Mouse (Mus musculus) c-Kit-positive CD71-negative TER-119-negative erythroid progenitor cells, embryonic 14.5 days (primary cell): ENCODE data around the gene Wdr37.

Experiments
- DNase-seq: peaks from one replicate; pipeline ENCODE4 v3.0.0-alpha.2; 2013; ENCODE audit warnings: low read depth

Gene Wdr37

DNA sequence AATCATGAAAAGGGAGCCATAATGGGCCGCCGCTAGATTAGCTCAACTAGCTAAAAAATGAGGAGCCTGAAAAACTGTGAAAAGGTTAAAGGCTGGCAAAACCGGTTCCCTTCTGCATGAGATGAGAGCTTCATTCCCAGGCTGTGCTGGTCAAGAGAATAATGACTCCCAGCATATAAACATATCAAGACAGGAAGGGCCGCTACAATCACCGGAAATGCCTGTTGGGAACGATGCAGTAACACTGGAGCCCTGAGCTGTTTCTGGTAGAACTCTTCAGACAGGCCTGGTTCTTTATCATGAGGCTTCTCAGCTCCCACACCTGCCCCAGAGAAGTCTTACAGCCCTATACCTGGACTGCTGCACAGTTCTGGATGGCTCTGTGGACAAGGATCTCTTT lies 31.8 kb downstream of the Wdr37 start:
- DNase-seq, result no peak

DNA sequence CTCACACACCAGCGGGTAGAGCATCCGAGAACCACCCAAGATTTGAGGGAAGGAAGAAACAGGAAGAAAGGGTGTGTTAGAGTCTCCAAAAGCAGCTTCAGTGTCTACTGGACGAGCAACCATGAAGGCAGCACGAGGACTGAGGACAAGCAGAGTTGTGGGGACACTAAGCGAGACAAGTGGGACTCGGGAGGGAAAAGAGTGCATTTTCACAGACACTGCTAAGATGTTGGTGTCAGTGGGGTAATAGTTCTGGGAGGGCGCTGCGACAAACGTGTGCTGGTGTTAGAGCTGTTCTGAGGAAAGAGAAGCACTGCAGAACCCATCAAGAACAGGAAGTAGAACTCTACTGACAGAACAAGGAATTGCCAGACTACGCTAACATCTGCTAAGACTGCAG lies 32.6 kb downstream of the Wdr37 start:
- no peak for DNase-seq

DNA sequence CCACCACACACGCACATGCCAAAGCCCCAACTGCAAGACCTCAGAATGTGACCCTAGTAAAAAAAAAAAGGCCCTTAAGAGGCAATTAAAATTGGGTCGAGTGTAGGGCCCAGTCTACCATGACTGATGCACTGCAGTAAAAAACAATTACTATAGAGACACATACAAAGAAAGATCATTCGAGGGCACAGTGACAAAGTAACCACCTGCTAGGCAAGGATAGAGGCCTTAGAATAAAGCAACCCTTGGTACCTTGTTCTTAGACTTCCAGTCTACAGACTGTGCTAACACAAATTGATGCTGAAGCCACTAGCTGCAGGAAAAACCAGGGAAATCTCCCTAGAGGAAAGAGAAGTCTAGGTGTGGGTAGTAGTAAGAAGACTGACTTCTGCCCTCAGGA lies 33.3 kb downstream of the Wdr37 start:
- no peak for DNase-seq

DNA sequence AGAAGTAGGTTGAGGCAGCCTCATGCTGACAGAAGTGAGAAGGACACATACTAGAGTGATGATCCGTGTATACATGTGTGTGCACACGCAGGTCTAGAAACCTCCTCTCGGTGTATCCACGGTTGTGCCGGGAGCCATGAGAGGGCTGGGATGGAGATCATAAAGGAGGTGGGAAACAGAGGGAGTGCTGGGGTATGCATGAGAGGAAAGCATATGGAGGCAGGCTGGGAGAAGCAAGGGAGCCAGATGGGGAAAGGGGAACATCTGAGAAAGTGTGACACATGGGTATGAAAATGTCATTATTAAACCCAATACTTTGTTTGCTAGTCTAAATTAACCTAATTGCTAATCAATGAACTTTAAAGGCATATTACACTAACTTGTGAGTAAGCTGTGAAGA lies 37.1 kb downstream of the Wdr37 start:
- DNase-seq, result no peak

DNA sequence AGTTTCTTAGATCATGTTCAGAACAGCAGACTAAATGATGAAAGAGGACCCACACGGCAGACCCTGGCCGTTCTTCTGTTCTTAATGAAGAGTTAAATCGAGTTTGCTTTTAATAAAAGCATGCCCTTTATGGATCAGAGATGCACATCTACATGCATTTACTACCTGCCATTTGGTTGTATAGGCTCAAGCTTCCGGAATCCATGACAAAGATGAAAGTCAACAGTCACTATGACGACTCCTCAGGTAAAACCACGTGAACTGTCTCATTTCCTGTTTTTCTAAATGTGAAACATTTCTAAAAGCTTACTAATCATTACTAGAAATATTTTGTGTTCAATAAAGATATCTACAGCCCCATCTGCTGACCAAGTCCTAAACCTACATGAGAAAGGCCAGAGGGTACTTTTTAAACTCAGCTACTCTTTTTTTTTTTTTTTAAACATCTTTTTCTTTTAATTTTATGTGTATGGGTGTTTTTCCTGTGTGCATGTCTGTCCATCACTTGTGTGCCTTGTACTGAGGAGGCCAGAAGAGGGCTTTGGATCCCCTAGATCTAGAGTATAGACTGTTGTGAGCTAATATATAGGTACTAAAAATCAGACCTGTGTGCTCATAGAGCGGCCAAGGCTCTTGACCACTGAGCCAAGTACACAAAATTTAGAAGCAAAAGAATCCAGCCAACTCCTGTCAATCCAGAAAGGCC lies 40.0 kb downstream of the Wdr37 start:
- no peak for DNase-seq

DNA sequence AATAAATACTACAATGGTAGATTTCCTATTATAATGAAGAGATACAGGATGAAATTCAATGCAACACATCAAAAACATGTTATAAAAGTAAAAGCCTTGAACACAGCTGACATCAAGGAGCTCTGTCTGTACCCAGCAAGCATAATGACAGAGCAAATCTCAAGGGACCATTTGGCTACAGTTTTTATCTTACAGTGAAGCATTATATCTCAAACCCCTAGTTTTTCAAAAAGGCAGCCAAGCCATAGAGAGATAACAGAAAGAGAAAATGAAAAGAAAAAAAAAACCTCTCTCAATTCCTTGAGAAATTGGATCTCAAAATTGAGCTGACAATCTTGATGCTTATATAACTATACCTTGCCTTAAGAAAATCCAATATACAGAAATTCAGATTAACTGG lies 41.0 kb downstream of the Wdr37 start:
- DNase-seq, result no peak

GRCm38 (mm10) chr13:8829784-8830183 lies 41.9 kb downstream of the Wdr37 start:
- no peak for DNase-seq

DNA sequence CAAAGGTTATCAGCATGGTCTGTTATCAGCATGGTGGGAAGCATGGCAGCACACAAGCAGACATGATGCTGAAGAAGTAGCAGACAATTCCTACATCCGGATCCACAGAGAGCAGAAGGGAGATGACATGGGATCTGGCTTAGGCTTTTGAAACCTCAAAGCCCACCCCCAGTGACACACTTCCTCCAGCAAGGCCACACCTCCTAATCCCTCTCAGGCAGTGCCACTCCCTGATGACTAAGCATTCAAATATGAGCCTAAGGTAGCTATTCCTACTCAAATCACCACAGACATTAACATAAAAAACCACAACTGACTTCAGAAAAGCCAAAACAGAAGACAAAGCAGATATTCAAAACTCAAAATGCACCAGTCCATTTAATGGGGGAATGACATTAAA lies 42.8 kb downstream of the Wdr37 start:
- DNase-seq, result no peak

GRCm38 (mm10) chr13:8823546-8823945 lies 48.2 kb downstream of the Wdr37 start:
- DNase-seq, result no peak

GRCm38 (mm10) chr13:8823120-8823519 lies 48.6 kb downstream of the Wdr37 start:
- DNase-seq, result no peak

DNA sequence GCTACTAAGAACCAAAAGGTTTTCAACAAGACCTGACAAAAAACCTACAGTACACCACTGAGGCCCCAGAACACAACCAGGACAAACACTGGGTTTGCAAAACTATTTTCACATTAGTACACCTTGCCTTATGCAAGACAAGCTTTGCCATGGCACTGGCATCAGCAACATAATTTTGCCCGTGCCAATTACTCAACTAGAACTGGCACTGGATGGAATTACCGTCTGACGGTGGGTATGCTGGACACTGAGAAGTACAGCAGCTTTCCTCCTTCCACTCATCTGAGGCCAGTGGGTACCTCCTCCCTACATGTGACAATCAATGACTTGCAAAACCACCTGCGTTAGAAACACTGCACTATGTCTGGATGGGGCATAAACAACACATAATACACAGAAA lies 49.5 kb downstream of the Wdr37 start:
- no peak for DNase-seq

GRCm38 (mm10) chr13:8805931-8806330 lies 65.8 kb downstream of the Wdr37 start:
- DNase-seq, result no peak

DNA sequence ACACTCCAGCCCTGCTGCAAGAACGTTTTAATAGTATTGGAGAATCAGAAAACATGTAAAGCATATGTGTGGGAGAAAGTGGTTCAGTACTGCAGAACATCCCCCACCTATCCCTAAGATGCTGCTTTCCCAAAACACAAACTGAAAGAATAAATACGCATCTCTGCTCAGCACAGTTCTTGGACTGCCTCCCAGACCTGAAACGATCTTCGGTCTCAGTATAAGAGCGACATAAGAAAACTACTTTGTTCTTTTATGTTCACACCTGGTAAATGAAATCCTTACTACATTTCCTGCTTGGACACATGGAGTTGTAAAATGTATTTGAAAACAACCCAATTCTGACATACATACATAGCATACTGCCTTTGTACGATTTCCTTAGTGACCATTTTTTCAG lies 71.1 kb downstream of the Wdr37 start:
- no peak for DNase-seq

GRCm38 (mm10) chr13:8793217-8793616 lies 78.5 kb downstream of the Wdr37 start:
- no peak for DNase-seq

GRCm38 (mm10) chr13:8785185-8785584 lies 86.5 kb downstream of the Wdr37 start:
- DNase-seq, result peak; percentile 23

DNA sequence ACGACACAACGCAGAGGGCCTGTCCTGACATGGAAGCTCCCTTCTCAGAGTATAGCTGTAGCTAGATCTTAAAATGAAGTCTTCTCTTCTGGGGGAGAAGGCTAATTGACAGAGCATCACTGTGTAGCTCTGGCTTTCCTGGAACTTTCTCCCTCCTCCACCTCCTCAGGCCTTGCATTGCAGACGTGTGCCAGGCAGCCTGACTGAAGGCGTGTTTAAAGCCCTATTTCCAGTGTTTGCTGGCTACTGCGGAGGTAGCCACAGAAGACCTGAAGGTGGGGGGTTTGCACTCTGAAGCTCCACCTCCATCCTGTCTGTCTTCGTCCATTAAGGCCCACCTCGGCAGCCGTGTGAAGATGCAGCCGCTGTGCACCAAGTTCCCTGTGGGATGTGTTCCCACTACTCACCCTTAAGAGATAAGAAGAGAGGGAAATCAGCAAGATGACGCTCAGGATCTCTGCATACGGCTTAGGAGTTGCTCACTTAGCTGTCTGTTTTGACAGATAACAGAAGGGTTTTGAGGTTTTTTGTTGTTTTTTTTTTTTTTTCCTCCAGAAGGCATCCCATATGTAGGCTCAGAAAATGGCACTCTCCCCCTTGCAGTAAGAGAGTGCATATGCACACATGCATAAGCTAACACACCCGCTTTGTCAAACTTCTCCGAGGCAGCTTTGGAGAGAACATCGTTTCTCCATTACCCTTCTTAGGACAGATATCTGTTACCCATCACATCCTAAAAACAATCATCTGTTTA lies 87.2 kb downstream of the Wdr37 start:
- DNase-seq, result no peak

DNA sequence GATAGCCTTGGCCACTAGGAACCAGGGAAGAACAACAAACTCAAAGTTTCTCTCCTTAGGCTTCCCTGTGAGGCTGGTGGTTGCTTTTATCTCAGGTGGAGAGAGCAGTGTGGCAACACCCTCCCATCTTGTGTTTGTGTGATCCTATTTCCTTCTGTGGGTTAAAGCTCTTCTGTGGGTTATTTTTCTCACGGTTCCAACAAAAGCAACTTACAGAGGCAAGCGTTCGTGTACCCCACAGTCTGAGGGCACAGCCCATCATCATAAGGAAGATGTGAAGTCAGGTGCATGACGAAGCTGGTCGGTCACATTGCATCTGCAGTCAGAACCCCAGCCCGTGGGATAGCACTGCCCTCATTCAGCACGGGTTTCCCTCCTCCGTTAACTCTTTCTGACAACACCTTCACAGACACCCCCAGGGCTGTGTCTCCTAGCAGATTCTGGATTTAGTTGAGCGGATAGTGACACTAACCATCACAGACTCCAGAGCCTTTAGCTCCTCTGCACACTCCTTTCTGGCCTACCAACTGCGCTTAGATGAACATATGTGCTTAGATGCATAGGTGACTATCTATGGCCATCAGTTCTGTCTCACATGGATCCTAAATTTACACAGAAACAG lies 87.9 kb downstream of the Wdr37 start:
- DNase-seq, result no peak

DNA sequence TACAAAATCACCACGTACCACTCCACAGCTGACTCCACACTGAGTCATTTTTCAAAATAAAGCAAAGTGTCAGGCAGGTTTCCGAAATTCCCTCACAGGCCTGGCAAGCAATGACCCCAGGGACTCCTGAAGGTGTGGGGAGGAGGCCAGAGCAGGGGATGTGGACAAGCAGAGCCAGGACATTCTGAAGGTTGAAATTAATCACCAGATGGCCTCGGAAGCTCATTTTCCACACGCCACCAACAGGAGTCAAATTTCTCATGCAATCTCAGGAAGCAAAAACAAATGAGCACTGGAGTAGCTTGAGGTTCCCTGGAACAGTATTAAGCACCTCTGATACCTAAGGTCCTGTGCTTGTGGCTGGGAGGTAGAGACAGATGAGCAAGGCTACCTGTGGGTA lies 89.1 kb downstream of the Wdr37 start:
- DNase-seq, result no peak

- peak; percentile 69 for DNase-seq
Observed at GRCm38 (mm10) chr13:8780441-8780840, 91.3 kb downstream of the Wdr37 start.

GRCm38 (mm10) chr13:8770616-8771015 lies 101.1 kb downstream of the Wdr37 start:
- no peak for DNase-seq

- no peak for DNase-seq
Observed at GRCm38 (mm10) chr13:8769654-8770227, 102.0 kb downstream of the Wdr37 start.

DNA sequence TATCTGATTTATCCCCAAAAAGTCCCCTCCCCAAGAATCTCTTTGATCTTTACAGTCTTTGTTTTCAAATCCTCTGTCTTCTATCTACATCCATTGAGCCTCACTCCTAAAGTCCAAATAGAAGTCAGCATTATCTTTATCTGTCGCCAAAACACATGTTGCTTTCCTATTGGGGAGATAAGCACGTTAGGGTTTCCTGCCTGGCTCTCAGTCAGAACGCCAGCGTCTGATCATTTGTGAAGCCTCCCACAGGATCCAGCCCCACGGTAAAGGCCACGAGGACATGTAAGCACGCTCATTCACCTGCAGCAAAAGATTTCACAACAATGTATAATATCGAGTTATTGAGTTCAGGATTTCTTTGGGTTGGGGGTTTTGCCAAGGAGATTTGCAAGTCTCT lies 110.8 kb downstream of the Wdr37 start:
- no peak for DNase-seq
